Mouse (Mus musculus) lung, adult 2 months (tissue): ENCODE results near the gene Ranbp1. TPM values are rescaled to one million over a fixed set of nuclear protein-coding genes. Genes with fewer than 3 reads are reported as not detected.
A peak's percentile ranks its signal among the peaks of the same experiment; 100 is the strongest.

Source experiments
- DNase-seq: peaks from one replicate; pipeline ENCODE4 v3.0.0; 2022
- H3K4me1 ChIP-seq: fragments of 200-500 bp; 2 replicates; pipeline ENCODE4 v1.6.1; 2011; ENCODE audit warnings: low read length; ENCODE audit not compliant: control insufficient read depth, insufficient read depth
- H3K4me3 ChIP-seq: fragments of 200-500 bp; replicated peaks from 2 replicates; pipeline ENCODE3; 2011; ENCODE audit warnings: low read depth, mild to moderate bottlenecking, control low read depth, low read length; ENCODE audit errors: extremely low read depth
- CTCF ChIP-seq: fragments of 200-500 bp; IDR thresholded peaks from 2 replicates; pipeline ENCODE4 v1.5.1; 2011; ENCODE audit warnings: mild to moderate bottlenecking, low read length, control low read depth; ENCODE audit not compliant: insufficient read depth
- POLR2A ChIP-seq: fragments of 200-500 bp; IDR thresholded peaks from 2 replicates; pipeline ENCODE4 v1.6.1; 2011; ENCODE audit warnings: low read depth, mild to moderate bottlenecking, control low read depth, low read length, borderline replicate concordance; ENCODE audit errors: extremely low read depth
- WGBS: fragments of 180-500 bp; shearing (Covaris S2); methylation state at CpG from one replicate; pipeline ENCODE4 v1.1.7; 2018; 5-methylcytosine and 5-hydroxymethylcytosine counted together
- polyA plus RNA-seq: library from polyadenylated mRNA; depleted of rRNA; stranded (reverse); fragments of >200 nt; gene quantifications from 2 replicates; pipeline ENCODE4 v1.2.3, GENCODE M21; 2012

Ranbp1 gene
- polyA plus RNA-seq, 1 experiment = 31.5 TPM

- 4% methylated on average over 19 of the region's 19 CpGs for WGBS
- Histone ChIP-seq H3K4me3 (peak overlapping the region; percentile 88), H3K4me1 (peaks cover 12% of the 10 kb centered on the region)
- TF ChIP-seq CTCF (no peak), POLR2A (peak; percentile 20; the same call in 1 of the 2 replicates)
- peak; percentile 73 for DNase-seq
These were observed 13.0 kb downstream of the Ranbp1 start for GRCm38 (mm10) chr16:18235389-18236065.

GRCm38 (mm10) chr16:18234671-18235388 is 13.7 kb downstream of the Ranbp1 start, which contains the start of gene Zdhhc8:
TSS of gene Zdhhc8 (minus strand) at chr16:18235136.
- Histone ChIP-seq H3K4me1 (peaks cover 14% of the 10 kb centered on the region), H3K4me3 (peak within 1 kb of the TSS; percentile 88)
- TF ChIP-seq CTCF (no peak), POLR2A (peak; percentile 68; the same call in 1 of the 2 replicates)
- WGBS = 1% methylated on average over 59 of the region's 79 CpGs
- DNase-seq = no peak

GRCm38 (mm10) chr16:18233919-18234670 is 14.4 kb downstream of the Ranbp1 start:
- Histone ChIP-seq H3K4me3 (peak overlapping the region; percentile 88), H3K4me1 (peaks cover 16% of the 10 kb centered on the region)
- DNase-seq = peak; percentile 25
- TF ChIP-seq CTCF (no peak), POLR2A (no peak)
- WGBS = 9% methylated on average over 13 of the region's 13 CpGs

GRCm38 (mm10) chr16:18233451-18233850 is 15.1 kb downstream of the Ranbp1 start:
- Histone ChIP-seq H3K4me3 (no peak overlapping the region), H3K4me1 (peaks cover 16% of the 10 kb centered on the region)
- no peak for DNase-seq
- TF ChIP-seq CTCF (no peak), POLR2A (no peak)
- 15% methylated on average over 1 of the region's 1 CpGs for WGBS

- Histone ChIP-seq H3K4me3 (no peak overlapping the region), H3K4me1 (peaks cover 16% of the 10 kb centered on the region)
- DNase-seq = no peak
- TF ChIP-seq POLR2A (no peak), CTCF (no peak)
- WGBS = 70% methylated on average over 4 of the region's 4 CpGs
These were observed 17.1 kb downstream of the Ranbp1 start for GRCm38 (mm10) chr16:18231451-18231850.

- no peak overlapping the region for H3K4me3 ChIP-seq
- peaks cover 14% of the 10 kb centered on the region for H3K4me1 ChIP-seq
- DNase-seq = no peak
- TF ChIP-seq CTCF (no peak), POLR2A (no peak)
- WGBS = 78% methylated on average over 3 of the region's 3 CpGs
These were observed 17.5 kb downstream of the Ranbp1 start for GRCm38 (mm10) chr16:18231047-18231446.

- WGBS = 82% methylated on average over 6 of the region's 6 CpGs
- H3K4me3 ChIP-seq = no peak overlapping the region
- peaks cover 10% of the 10 kb centered on the region for H3K4me1 ChIP-seq
- DNase-seq = no peak
- TF ChIP-seq POLR2A (no peak), CTCF (no peak)
These were observed 17.9 kb downstream of the Ranbp1 start for GRCm38 (mm10) chr16:18230617-18231016.

- no peak for DNase-seq
- WGBS = 25% methylated on average over 11 of the region's 11 CpGs
- no peak overlapping the region for H3K4me3 ChIP-seq
- peaks cover 8% of the 10 kb centered on the region for H3K4me1 ChIP-seq
- TF ChIP-seq CTCF (no peak), POLR2A (no peak)
These were observed 18.9 kb downstream of the Ranbp1 start for GRCm38 (mm10) chr16:18229622-18230021.

GRCm38 (mm10) chr16:18228856-18229255 is 19.7 kb downstream of the Ranbp1 start:
- H3K4me1 ChIP-seq = peaks cover 4% of the 10 kb centered on the region
- DNase-seq = no peak
- no peak overlapping the region for H3K4me3 ChIP-seq
- WGBS = 89% methylated on average over 4 of the region's 4 CpGs
- TF ChIP-seq POLR2A (no peak), CTCF (no peak)
